In genomic region chr17:44130429-44130828, GRCm38 (mm10) we compare ENCODE assay signal across 8 mouse cellular contexts. TPM values are rescaled to one million over a fixed set of nuclear protein-coding genes. Genes with fewer than 3 reads are reported as not detected.
DNase-seq lines count a peak whose midpoint lies in the region; ATAC-seq and TF ChIP-seq lines count a peak whose summit lies in the region.

No protein-coding gene starts in this region.

- H3K27ac ChIP-seq in kidney, adult 2 months (ENCODE audit: insufficient read depth, low read depth, low read length) = no peak overlapping the region
- no peak overlapping the region for H3K27ac ChIP-seq in kidney, embryonic 16.5 days (ENCODE audit: low read length)
- H3K27ac ChIP-seq in limb, embryonic 14.5 days (replicated peaks; ENCODE audit: low read depth, low read length) = no peak overlapping the region

- H3K4me2 ChIP-seq in kidney, embryonic 16.5 days (replicated peaks; ENCODE audit: low read depth, low read length) = no peak overlapping the region
- H3K4me2 ChIP-seq in limb, embryonic 14.5 days (replicated peaks; ENCODE audit: low read depth, low read length, severe bottlenecking) = no peak overlapping the region

- no peaks in the 10 kb centered on the region for H3K4me1 ChIP-seq in kidney, adult 2 months (ENCODE audit: control insufficient read depth, insufficient read depth, low read length)
- H3K4me1 ChIP-seq in kidney, embryonic 16.5 days (ENCODE audit: insufficient read depth, low read length) = peaks cover 6% of the 10 kb centered on the region; the same call in 1 of the 2 replicates
- H3K4me1 ChIP-seq in limb, embryonic 14.5 days (ENCODE audit: control insufficient read depth, insufficient read depth, low read length) = no peaks in the 10 kb centered on the region

- H3K9ac ChIP-seq in kidney, embryonic 16.5 days (replicated peaks; ENCODE audit: low read length) = no peak overlapping the region
- no peak overlapping the region for H3K9ac ChIP-seq in limb, embryonic 14.5 days (ENCODE audit: low read depth, low read length, severe bottlenecking)

- H3K27me3 ChIP-seq in kidney, adult 2 months (replicated peaks; ENCODE audit: control insufficient read depth, insufficient read depth, low read length) = no peaks in the 10 kb centered on the region
- H3K27me3 ChIP-seq in kidney, embryonic 16.5 days (ENCODE audit: insufficient read depth, low read length) = no peaks in the 10 kb centered on the region
- H3K27me3 ChIP-seq in limb, embryonic 14.5 days (ENCODE audit: control insufficient read depth, insufficient read depth, low read length) = 0 out of 2 replicates have a peak, but pooled peaks cover 7% of the 10 kb centered on the region

- peak; percentile 85 for TF ChIP-seq CTCF in kidney, adult 2 months (conservative IDR thresholded peaks at IDR 0.05; ENCODE audit: insufficient read depth, insufficient read length, low read depth, low read length)

- no peaks in the 10 kb centered on the region for H3K36me3 ChIP-seq in kidney, adult 2 months (ENCODE audit: control insufficient read depth, insufficient read depth, low read length)
- no peaks in the 10 kb centered on the region for H3K36me3 ChIP-seq in kidney, embryonic 16.5 days (ENCODE audit: insufficient read depth, low read length)
- no peaks in the 10 kb centered on the region for H3K36me3 ChIP-seq in limb, embryonic 14.5 days (ENCODE audit: control insufficient read depth, insufficient read depth, low read length)

- 6% methylated on average over 7 of the region's 7 CpGs for WGBS in kidney, adult 2 months
- 12% methylated on average over 7 of the region's 7 CpGs for WGBS in kidney, embryonic 16.5 days
- 11% methylated on average over 7 of the region's 7 CpGs for WGBS in limb, embryonic 14.5 days

- no peak for ATAC-seq in kidney, embryonic 16.5 days (ENCODE audit: low FRiP score, low TSS enrichment)
- peak; percentile 68 for ATAC-seq in inflammation-experienced regulatory T-cells, adult 6 months
- ATAC-seq in limb, embryonic 14.5 days (ENCODE audit: low FRiP score, low read depth) = no peak

- TF ChIP-seq POLR2A in kidney, adult 2 months (IDR thresholded peaks at IDR 0.05; ENCODE audit: low read depth, low read length) = no peak
- no peak for TF ChIP-seq POLR2A in limb, embryonic 14.5 days (IDR thresholded peaks at IDR 0.05; ENCODE audit: borderline replicate concordance, extremely low read depth, insufficient read depth, insufficient read length)

- no peak overlapping the region for H3K4me3 ChIP-seq in kidney, adult 2 months (ENCODE audit: insufficient read depth, low read depth, low read length)
- H3K4me3 ChIP-seq in kidney, embryonic 16.5 days (ENCODE audit: low read length) = no peak overlapping the region
- no peak overlapping the region for H3K4me3 ChIP-seq in limb, embryonic 14.5 days (replicated peaks; ENCODE audit: low read length)

- H3K9me3 ChIP-seq in kidney, embryonic 16.5 days (ENCODE audit: low read length) = no peaks in the 10 kb centered on the region; the same call in 1 of the 2 replicates
- no peaks in the 10 kb centered on the region; the same call in 1 of the 2 replicates for H3K9me3 ChIP-seq in limb, embryonic 14.5 days (ENCODE audit: control insufficient read depth, low read length)

- DNase-seq in kidney, adult 2 months = peak; percentile 76
- peak; percentile 37 for DNase-seq in brain, embryonic 18.5 days (ENCODE audit: low read depth, low spot score)
- DNase-seq in fibroblast of lung, adult 2 months (ENCODE audit: low read depth) = peak; percentile 36
- peak; percentile 84 for DNase-seq in limb, embryonic 14.5 days (ENCODE audit: low spot score)
- DNase-seq in ovary, adult 18-20 months (ENCODE audit: low spot score) = peak; percentile 11
- DNase-seq in thymus, adult 18-20 months = peak; percentile 20 to 31

RNA-seq across cellular contexts. Expression of gene Enpp4, which starts 24.8 kb away (rescaled TPM):
- 7.2 and 8.2 TPM in 2 replicates for polyA plus RNA-seq in kidney, adult 2 months (2012; rRNA removed)
- polyA plus RNA-seq in kidney, embryonic 16.5 days (2015; fragmentation: Nextera tagmentation; extraction: Ambion mirVana) = 5.6 and 5.7 TPM in 2 replicates
- 1 to 10 TPM; 2.3 to 7.5 (median 5.8) TPM for polyA plus RNA-seq in inflammation-experienced regulatory T-cells, adult 6 months (2017; shearing (Covaris generic))
- 3.1 TPM in 2 replicates for polyA plus RNA-seq in limb, embryonic 14.5 days (2012; rRNA removed)
- 4.2 TPM in 2 replicates for polyA plus RNA-seq in limb, embryonic 14.5 days (2014; fragmentation: Nextera tagmentation; extraction: Ambion mirVana)

RNA-seq across cellular contexts. Expression of gene Enpp5, which starts 51.8 kb away (rescaled TPM):
- polyA plus RNA-seq in kidney, adult 2 months (2012; rRNA removed) = 89.5 and 98.4 TPM in 2 replicates
- polyA plus RNA-seq in kidney, embryonic 16.5 days (2015; fragmentation: Nextera tagmentation; extraction: Ambion mirVana) = 30.6 and 32.3 TPM in 2 replicates
- polyA plus RNA-seq in inflammation-experienced regulatory T-cells, adult 6 months (2017; shearing (Covaris generic)) = 1 to 10 TPM; 5.0 to 9.7 (median 7.6) TPM
- 15.8 and 15.9 TPM in 2 replicates for polyA plus RNA-seq in limb, embryonic 14.5 days (2012; rRNA removed)
- polyA plus RNA-seq in limb, embryonic 14.5 days (2014; fragmentation: Nextera tagmentation; extraction: Ambion mirVana) = 11.5 and 13.5 TPM in 2 replicates

RNA-seq across cellular contexts. Expression of gene Clic5, which starts 58.0 kb away (rescaled TPM):
- polyA plus RNA-seq in kidney, adult 2 months (2012; rRNA removed) = 21.1 and 25.2 TPM in 2 replicates
- polyA plus RNA-seq in kidney, embryonic 16.5 days (2015; fragmentation: Nextera tagmentation; extraction: Ambion mirVana) = 11.1 and 12.4 TPM in 2 replicates
- polyA plus RNA-seq in inflammation-experienced regulatory T-cells, adult 6 months (2017; shearing (Covaris generic)) = under 1 TPM in 1 of 3 experiments, not detected in 2; 0.09 TPM
- 0.44 TPM in 2 replicates for polyA plus RNA-seq in limb, embryonic 14.5 days (2012; rRNA removed)
- polyA plus RNA-seq in limb, embryonic 14.5 days (2014; fragmentation: Nextera tagmentation; extraction: Ambion mirVana) = 0.41 and 0.57 TPM in 2 replicates

Comparison
In these comparisons a context has a peak if more than half of its experiments do, and no peak if none do; other contexts are left out.
1. DNase-seq: peak in every context shown above with its lines; median percentile 84 in limb, embryonic 14.5 days; 76 in kidney, adult 2 months; 37 in brain, embryonic 18.5 days; 36 in fibroblast of lung, adult 2 months; 26 in thymus, adult 18-20 months; 11 in ovary, adult 18-20 months.